Mouse (Mus musculus): Measurements from ENCODE around the gene Otp. TPM values are rescaled to one million over a fixed set of nuclear protein-coding genes. Genes with fewer than 3 reads are reported as not detected.

The Otp gene
- polyA plus RNA-seq, 1 experiment from 2014 or later = 3.6 TPM

DNA sequence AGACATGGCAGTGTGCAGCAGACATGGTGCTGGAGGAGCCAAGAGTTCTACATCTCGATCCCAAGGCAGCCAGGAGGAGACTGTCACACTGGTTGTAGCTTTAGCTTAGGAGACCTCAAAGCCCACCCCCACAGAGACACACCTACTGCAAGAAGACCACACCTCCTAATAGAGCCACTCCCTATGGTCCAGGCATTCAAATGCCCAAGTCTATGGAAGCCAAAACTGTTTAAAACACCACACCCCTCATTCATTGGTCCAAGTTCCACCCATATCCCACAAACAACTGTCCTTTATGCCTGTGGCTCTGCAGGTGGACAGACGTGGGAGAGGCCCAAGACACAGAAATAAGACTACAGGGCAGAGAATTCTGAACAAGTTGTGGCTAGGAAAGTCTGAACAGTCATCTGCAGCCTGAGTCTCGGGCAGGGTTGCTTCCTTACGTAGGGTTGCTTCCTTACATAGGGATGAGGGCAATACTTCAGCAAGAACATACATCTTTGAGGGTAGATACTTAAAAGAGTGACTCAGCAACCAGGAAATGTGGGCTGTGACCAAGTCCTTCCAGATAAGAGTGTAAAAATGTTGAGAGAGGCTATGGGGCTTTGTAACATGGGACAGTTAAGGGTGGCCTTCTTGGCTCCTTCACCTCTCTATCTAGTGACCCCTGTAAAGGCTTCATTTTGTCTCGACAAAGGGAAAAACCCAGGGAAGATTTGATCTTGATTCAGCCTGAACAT is 12.7 kb upstream of the Otp start:
- Histone ChIP-seq H3K9ac (replicated peaks) (no peak overlapping the region), H3K36me3 (no peaks in the 10 kb centered on the region), H3K4me2 (replicated peaks) (no peak overlapping the region), H3K4me3 (no peak overlapping the region), H3K27me3 (peaks cover 70% of the 10 kb centered on the region), H3K27ac (replicated peaks) (no peak overlapping the region), H3K9me3 (no peaks in the 10 kb centered on the region), H3K4me1 (no peaks in the 10 kb centered on the region)
- 68% methylated on average over 5 of the region's 5 CpGs for WGBS
- ATAC-seq (replicated peaks) = no peak

GRCm38 (mm10) chr13:94866906-94867305 is 8.5 kb upstream of the Otp start:
- Histone ChIP-seq H3K4me1 (peaks cover 10% of the 10 kb centered on the region), H3K4me3 (no peak overlapping the region), H3K4me2 (replicated peaks) (no peak overlapping the region), H3K27ac (replicated peaks) (no peak overlapping the region), H3K9me3 (no peaks in the 10 kb centered on the region), H3K9ac (replicated peaks) (no peak overlapping the region), H3K36me3 (no peaks in the 10 kb centered on the region), H3K27me3 (peaks cover 95% of the 10 kb centered on the region)
- no peak for ATAC-seq (replicated peaks)
- 2% methylated on average over 2 of the region's 2 CpGs for WGBS

GRCm38 (mm10) chr13:94867772-94868171 is 7.6 kb upstream of the Otp start:
- no peak for ATAC-seq (replicated peaks)
- peaks cover 94% of the 10 kb centered on the region for H3K27me3 ChIP-seq

GRCm38 (mm10) chr13:94868478-94868950 is 6.9 kb upstream of the Otp start:
- peak overlapping the region; percentile 15 for H3K4me3 ChIP-seq
- peaks cover 92% of the 10 kb centered on the region for H3K27me3 ChIP-seq
- H3K4me1 ChIP-seq = peaks cover 10% of the 10 kb centered on the region
- no peaks in the 10 kb centered on the region for H3K36me3 ChIP-seq
- H3K4me2 ChIP-seq (replicated peaks) = peak overlapping the region; percentile 44
- H3K9me3 ChIP-seq = no peaks in the 10 kb centered on the region
- H3K9ac ChIP-seq (replicated peaks) = no peak overlapping the region
- 0% methylated on average over 35 of the region's 35 CpGs for WGBS
- peak; percentile 80 for ATAC-seq (replicated peaks)
- no peak overlapping the region for H3K27ac ChIP-seq (replicated peaks)

More at GRCm38 (mm10) chr13:94867772-94868171, 7.6 kb upstream of the Otp start:
- H3K9me3 ChIP-seq = no peaks in the 10 kb centered on the region
- H3K36me3 ChIP-seq = no peaks in the 10 kb centered on the region
- H3K4me1 ChIP-seq = peaks cover 10% of the 10 kb centered on the region
- 38% methylated on average over 4 of the region's 4 CpGs for whole genome bisulfite sequencing
- H3K4me2 ChIP-seq (replicated peaks) = no peak overlapping the region
- no peak overlapping the region for H3K9ac ChIP-seq (replicated peaks)
- H3K4me3 ChIP-seq = no peak overlapping the region
- H3K27ac ChIP-seq (replicated peaks) = no peak overlapping the region

DNA sequence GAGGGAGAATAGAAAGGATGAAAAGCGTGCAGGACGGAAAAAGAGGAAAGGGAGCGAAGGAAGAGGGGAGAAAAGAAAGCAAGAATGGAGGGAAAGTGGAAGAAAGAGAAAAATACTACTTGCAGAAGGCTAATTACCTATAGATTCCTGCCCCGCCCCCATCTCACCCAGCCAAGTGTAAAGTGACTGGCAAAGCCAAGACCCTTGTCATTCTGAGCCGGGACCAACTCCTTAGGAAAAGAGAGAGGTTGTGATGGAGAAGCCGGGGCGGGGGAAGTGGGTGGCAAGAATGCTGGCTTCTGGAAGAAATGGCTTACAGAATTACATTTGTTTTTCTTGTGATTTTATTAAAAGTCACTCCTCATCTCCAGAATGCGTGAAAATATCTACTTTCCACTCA is 5.9 kb upstream of the Otp start:
- no peak for ATAC-seq (replicated peaks)
- Histone ChIP-seq H3K27ac (replicated peaks) (no peak overlapping the region), H3K9me3 (no peaks in the 10 kb centered on the region), H3K27me3 (peaks cover 85% of the 10 kb centered on the region), H3K4me1 (peaks cover 12% of the 10 kb centered on the region), H3K36me3 (no peaks in the 10 kb centered on the region), H3K9ac (replicated peaks) (no peak overlapping the region), H3K4me3 (no peak overlapping the region), H3K4me2 (replicated peaks) (peak overlapping the region; percentile 44; the same call in 1 of the 2 replicates)
- WGBS = 4% methylated on average over 8 of the region's 8 CpGs

GRCm38 (mm10) chr13:94870071-94870460 is 5.3 kb upstream of the Otp start:
- WGBS = 1% methylated on average over 9 of the region's 9 CpGs
- H3K27ac ChIP-seq (replicated peaks) = no peak overlapping the region
- H3K36me3 ChIP-seq = no peaks in the 10 kb centered on the region
- H3K27me3 ChIP-seq = peaks cover 85% of the 10 kb centered on the region
- no peak overlapping the region for H3K4me2 ChIP-seq (replicated peaks)
- H3K9me3 ChIP-seq = no peaks in the 10 kb centered on the region
- no peak for ATAC-seq (replicated peaks)
- H3K9ac ChIP-seq (replicated peaks) = no peak overlapping the region
- H3K4me3 ChIP-seq = no peak overlapping the region
- H3K4me1 ChIP-seq = peaks cover 12% of the 10 kb centered on the region

- H3K9ac ChIP-seq (replicated peaks) = no peak overlapping the region
- no peak overlapping the region for H3K4me3 ChIP-seq
- no peak overlapping the region for H3K4me2 ChIP-seq (replicated peaks)
- ATAC-seq (replicated peaks) = no peak
- peaks cover 15% of the 10 kb centered on the region for H3K4me1 ChIP-seq
- no peaks in the 10 kb centered on the region for H3K36me3 ChIP-seq
- 0% methylated on average over 21 of the region's 21 CpGs for WGBS
- H3K27me3 ChIP-seq = peaks cover 85% of the 10 kb centered on the region
- H3K9me3 ChIP-seq = no peaks in the 10 kb centered on the region
- no peak overlapping the region for H3K27ac ChIP-seq (replicated peaks)
Observed at GRCm38 (mm10) chr13:94870461-94871186, 4.8 kb upstream of the Otp start.

- H3K9me3 ChIP-seq = no peaks in the 10 kb centered on the region
- H3K27ac ChIP-seq (replicated peaks) = no peak overlapping the region
- H3K36me3 ChIP-seq = no peaks in the 10 kb centered on the region
- H3K4me3 ChIP-seq = no peak overlapping the region
- WGBS = 1% methylated on average over 7 of the region's 7 CpGs
- no peak overlapping the region for H3K9ac ChIP-seq (replicated peaks)
- peaks cover 15% of the 10 kb centered on the region for H3K4me1 ChIP-seq
- ATAC-seq (replicated peaks) = no peak
- H3K4me2 ChIP-seq (replicated peaks) = no peak overlapping the region
- peaks cover 81% of the 10 kb centered on the region for H3K27me3 ChIP-seq
Observed at GRCm38 (mm10) chr13:94871806-94872320, 3.5 kb upstream of the Otp start.

GRCm38 (mm10) chr13:94872439-94872838 is 3.0 kb upstream of the Otp start:
- Histone ChIP-seq H3K4me2 (replicated peaks) (no peak overlapping the region), H3K9me3 (no peaks in the 10 kb centered on the region), H3K9ac (replicated peaks) (no peak overlapping the region), H3K36me3 (no peaks in the 10 kb centered on the region), H3K27ac (replicated peaks) (no peak overlapping the region), H3K4me3 (no peak overlapping the region), H3K27me3 (peaks cover 81% of the 10 kb centered on the region), H3K4me1 (peaks cover 15% of the 10 kb centered on the region)
- no peak for ATAC-seq (replicated peaks)
- WGBS = under 1% methylated on average over 19 of the region's 19 CpGs

GRCm38 (mm10) chr13:94873111-94874038 is 2.0 kb upstream of the Otp start:
- under 1% methylated on average over 54 of the region's 54 CpGs for WGBS
- Histone ChIP-seq H3K36me3 (no peaks in the 10 kb centered on the region), H3K4me2 (replicated peaks) (no peak overlapping the region), H3K9me3 (no peaks in the 10 kb centered on the region), H3K27me3 (peaks cover 79% of the 10 kb centered on the region), H3K27ac (replicated peaks) (no peak overlapping the region), H3K4me3 (no peak overlapping the region), H3K4me1 (peaks cover 14% of the 10 kb centered on the region), H3K9ac (replicated peaks) (no peak overlapping the region)
- 0 out of 2 replicates have a peak, but pooled peaks have one; percentile 14 for ATAC-seq (replicated peaks)

GRCm38 (mm10) chr13:94874039-94874425 is 1.4 kb upstream of the Otp start:
- WGBS = under 1% methylated on average over 8 of the region's 8 CpGs
- H3K9me3 ChIP-seq = no peaks in the 10 kb centered on the region
- H3K4me3 ChIP-seq = no peak overlapping the region
- no peak overlapping the region for H3K27ac ChIP-seq (replicated peaks)
- no peak overlapping the region for H3K9ac ChIP-seq (replicated peaks)
- peaks cover 74% of the 10 kb centered on the region for H3K27me3 ChIP-seq
- peaks cover 8% of the 10 kb centered on the region for H3K4me1 ChIP-seq
- no peak overlapping the region for H3K4me2 ChIP-seq (replicated peaks)
- ATAC-seq (replicated peaks) = no peak
- H3K36me3 ChIP-seq = no peaks in the 10 kb centered on the region

Data from forebrain, embryonic 15.5 days (tissue).